Mouse (Mus musculus) embryonic facial prominence, embryonic 14.5 days (tissue): ENCODE results near the gene Cyb561d1. TPM values are rescaled to one million over a fixed set of nuclear protein-coding genes. Genes with fewer than 3 reads are reported as not detected.
A peak's percentile ranks its signal among the peaks of the same experiment; 100 is the strongest.
"Not testable (repeated sequence)": the region's sequence is repeated elsewhere in the genome, so short reads cannot be mapped to it uniquely, and the experiment has no call there.

Experiments used
- ATAC-seq: fragments of 200-750 bp; cut with Nextera tagmentation; 2 replicates; pipeline ENCODE4 v1.8.0; 2017; ENCODE audit warnings: low read depth, moderate number of reproducible peaks, moderate TSS enrichment
- DNase-seq: peaks from one replicate; pipeline ENCODE4 v3.0.0-alpha.2; 2015; ENCODE audit warnings: low spot score
- H3K27ac ChIP-seq: fragments of 300-500 bp; sonication (generic); replicated peaks from 2 replicates; pipeline ENCODE4 v1.5.1; 2014; ENCODE audit warnings: low read depth, mild to moderate bottlenecking, low read length, moderate library complexity
- H3K27me3 ChIP-seq: fragments of 300-500 bp; sonication (generic); replicated peaks from 2 replicates; pipeline ENCODE4 v1.6.1; 2014; ENCODE audit warnings: low read length; ENCODE audit not compliant: control insufficient read depth, insufficient read depth
- H3K36me3 ChIP-seq: fragments of 300-500 bp; sonication (generic); 2 replicates; pipeline ENCODE4 v1.6.1; 2014; ENCODE audit warnings: low read length, mixed read lengths; ENCODE audit not compliant: control insufficient read depth, insufficient read depth
- H3K4me1 ChIP-seq: fragments of 300-500 bp; sonication (generic); 2 replicates; pipeline ENCODE4 v1.6.1; 2014; ENCODE audit warnings: antibody characterized with exemption, low read length; ENCODE audit not compliant: control insufficient read depth, insufficient read depth
- H3K4me2 ChIP-seq: fragments of 300-500 bp; sonication (generic); 2 replicates; pipeline ENCODE4 v1.6.1; 2014; ENCODE audit warnings: low read depth, mild to moderate bottlenecking, low read length, moderate library complexity, mixed read lengths
- H3K4me3 ChIP-seq: fragments of 300-500 bp; sonication (generic); 2 replicates; pipeline ENCODE4 v1.5.1; 2014; ENCODE audit warnings: low read depth, mild to moderate bottlenecking, low read length
- H3K9ac ChIP-seq: fragments of 300-500 bp; sonication (generic); 2 replicates; pipeline ENCODE4 v1.6.1; 2014; ENCODE audit warnings: low read depth, mild to moderate bottlenecking, low read length, moderate library complexity, mixed read lengths
- H3K9me3 ChIP-seq: fragments of 300-500 bp; sonication (generic); 2 replicates; pipeline ENCODE4 v1.6.1; 2016; ENCODE audit warnings: low read length; ENCODE audit not compliant: control insufficient read depth
- WGBS: fragments of 180-500 bp; shearing (Covaris S2); extraction: QIAGEN DNeasy Blood & Tissue Kit; methylation state at CpG from one replicate; pipeline ENCODE4 v1.1.7; 2014; 5-methylcytosine and 5-hydroxymethylcytosine counted together
- polyA plus RNA-seq: library from polyadenylated mRNA; unstranded; fragments of >200 nt; fragmentation: Nextera tagmentation; extraction: Ambion mirVana; gene quantifications from 2 replicates; pipeline ENCODE4 v1.2.1, GENCODE M21; 2014

Gene Cyb561d1
- polyA plus RNA-seq: 1.9 and 2.7 TPM in 2 replicates

- peak within 1 kb of the TSS; percentile 67 for H3K9ac ChIP-seq
- WGBS: 3% methylated on average over 34 of the region's 44 CpGs
- peak within 1 kb of the TSS; percentile 64 for H3K4me3 ChIP-seq
- H3K27me3 ChIP-seq: no peaks in the 10 kb centered on the region
- H3K27ac ChIP-seq: peak within 1 kb of the TSS; percentile 81
- no peaks in the 10 kb centered on the region; the same call in 1 of the 2 replicates for H3K4me1 ChIP-seq
- H3K9me3 ChIP-seq: no peaks in the 10 kb centered on the region
- DNase-seq: peak; percentile 95
- peak; percentile 92 for ATAC-seq
- H3K4me2 ChIP-seq: peak within 1 kb of the TSS; percentile 80
- peaks cover 37% of the 10 kb centered on the region for H3K36me3 ChIP-seq
Measured at GRCm38 (mm10) chr3:108200329-108201323, at the start of gene Cyb561d1. TSS of gene Cyb561d1 (minus strand) at chr3:108201212.

GRCm38 (mm10) chr3:108246857-108247256, 45.8 kb upstream of the Cyb561d1 start:
- Histone ChIP-seq H3K4me1 (no peaks in the 10 kb centered on the region), H3K9ac (no peak overlapping the region), H3K36me3 (no peaks in the 10 kb centered on the region), H3K9me3 (no peaks in the 10 kb centered on the region), H3K27ac (no peak overlapping the region), H3K4me3 (no peak overlapping the region), H3K4me2 (no peak overlapping the region), H3K27me3 (no peaks in the 10 kb centered on the region)
- no peak for ATAC-seq
- no peak for DNase-seq
- 88% methylated on average over 2 of the region's 2 CpGs for WGBS

GRCm38 (mm10) chr3:108241243-108241839, 40.3 kb upstream of the Cyb561d1 start:
- H3K27me3 ChIP-seq: no peaks in the 10 kb centered on the region
- H3K9ac ChIP-seq: no peak overlapping the region
- ATAC-seq: no peak
- 92% methylated on average over 3 of the region's 3 CpGs for WGBS
- H3K4me1 ChIP-seq: no peaks in the 10 kb centered on the region
- no peak overlapping the region for H3K4me3 ChIP-seq
- no peak overlapping the region for H3K4me2 ChIP-seq
- H3K36me3 ChIP-seq: no peaks in the 10 kb centered on the region
- H3K27ac ChIP-seq: no peak overlapping the region
- no peak for DNase-seq
- no peaks in the 10 kb centered on the region for H3K9me3 ChIP-seq

DNA sequence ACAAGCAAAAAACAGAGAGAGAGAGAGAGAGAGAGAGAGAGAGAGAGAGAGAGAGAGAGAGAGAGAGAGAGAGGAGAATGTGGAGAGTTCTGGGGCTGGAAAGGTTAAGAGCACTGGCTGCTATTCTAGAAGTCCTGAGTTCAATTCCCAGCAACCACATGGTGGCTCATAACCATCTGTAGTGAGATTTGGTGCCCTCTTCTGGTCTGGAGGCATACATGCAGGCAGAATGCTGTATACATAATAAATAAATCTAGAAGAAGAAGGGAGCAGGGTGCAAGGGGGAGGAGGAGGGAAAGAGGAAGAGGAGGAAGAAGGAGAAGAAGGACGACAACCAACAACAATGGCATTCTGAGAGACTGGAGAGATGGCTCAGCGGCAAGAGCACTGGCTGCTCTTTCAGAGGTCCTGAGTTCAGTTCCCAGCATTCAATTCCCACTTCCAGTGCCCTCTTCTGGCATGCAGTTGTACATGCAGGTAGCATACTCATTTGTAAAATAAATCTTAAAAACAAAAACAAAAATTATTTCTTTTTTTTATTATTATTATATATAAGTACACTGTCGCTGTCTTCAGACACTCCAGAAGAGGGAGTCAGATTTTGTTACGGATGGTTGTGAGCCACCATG, 36.6 kb upstream of the Cyb561d1 start:
- H3K9me3 ChIP-seq, DNase-seq, ATAC-seq, H3K27me3 ChIP-seq, H3K4me2 ChIP-seq, H3K4me1 ChIP-seq, H3K27ac ChIP-seq, H3K9ac ChIP-seq, H3K36me3 ChIP-seq, H3K4me3 ChIP-seq: not testable (repeated sequence)
- WGBS: 91% methylated on average over 4 of the region's 4 CpGs

DNA sequence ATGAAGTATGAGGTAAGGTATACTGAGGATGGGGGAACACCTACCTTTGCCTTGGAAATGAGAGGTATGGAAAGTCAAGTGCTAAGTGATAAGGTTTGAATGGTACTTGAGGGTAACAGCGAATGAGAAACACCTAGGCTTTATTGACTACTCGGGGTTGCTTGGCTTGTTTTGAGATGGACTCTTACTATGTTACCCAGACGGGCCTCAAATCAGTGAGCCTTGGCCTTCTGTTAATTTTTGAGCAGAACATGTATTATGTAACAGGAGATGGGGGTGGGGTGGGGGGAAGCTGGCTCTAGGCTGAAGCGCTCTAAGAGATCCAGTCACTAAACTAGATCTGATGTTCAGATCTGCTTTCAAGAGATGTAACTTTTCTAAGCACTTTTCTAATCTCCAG, 30.6 kb upstream of the Cyb561d1 start:
- peaks cover 16% of the 10 kb centered on the region for H3K27me3 ChIP-seq
- WGBS: 75% methylated on average over 4 of the region's 4 CpGs
- ATAC-seq (no peak), DNase-seq (no peak)
- no peaks in the 10 kb centered on the region for H3K9me3 ChIP-seq
- H3K9ac ChIP-seq: no peak overlapping the region
- H3K27ac ChIP-seq: no peak overlapping the region
- H3K4me2 ChIP-seq: no peak overlapping the region
- no peak overlapping the region for H3K4me3 ChIP-seq
- H3K36me3 ChIP-seq: no peaks in the 10 kb centered on the region
- H3K4me1 ChIP-seq: 0 out of 2 replicates have a peak, but pooled peaks cover under 1% of the 10 kb centered on the region

DNA sequence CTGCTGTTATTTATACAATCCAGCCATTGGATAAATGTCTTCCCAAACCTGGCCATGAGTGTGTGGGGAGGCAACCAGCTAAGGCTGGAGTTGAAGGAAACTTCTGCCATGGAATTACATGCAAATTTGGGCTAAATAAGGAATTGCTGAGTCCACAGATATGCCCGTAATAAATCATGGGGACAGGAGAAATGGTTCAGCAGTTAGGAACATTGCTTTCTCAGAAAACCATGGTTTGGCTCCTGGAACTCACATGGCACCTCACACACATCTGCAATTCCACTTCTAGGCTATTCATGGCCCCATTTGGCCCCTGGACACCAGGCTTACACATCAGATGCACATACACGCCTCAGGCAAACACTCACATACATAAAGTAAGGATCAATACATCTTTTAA, 26.5 kb upstream of the Cyb561d1 start:
- H3K9ac ChIP-seq: no peak overlapping the region
- DNase-seq: no peak
- H3K27me3 ChIP-seq: peaks cover 48% of the 10 kb centered on the region
- H3K4me1 ChIP-seq: peaks cover 9% of the 10 kb centered on the region; the same call in 1 of the 2 replicates
- peak overlapping the region; percentile 88; the same call in 1 of the 2 replicates for H3K4me2 ChIP-seq
- no peaks in the 10 kb centered on the region for H3K9me3 ChIP-seq
- no peaks in the 10 kb centered on the region for H3K36me3 ChIP-seq
- no peak overlapping the region for H3K27ac ChIP-seq
- WGBS: 71% methylated on average over 2 of the region's 2 CpGs
- no peak overlapping the region for H3K4me3 ChIP-seq
- ATAC-seq: no peak

DNA sequence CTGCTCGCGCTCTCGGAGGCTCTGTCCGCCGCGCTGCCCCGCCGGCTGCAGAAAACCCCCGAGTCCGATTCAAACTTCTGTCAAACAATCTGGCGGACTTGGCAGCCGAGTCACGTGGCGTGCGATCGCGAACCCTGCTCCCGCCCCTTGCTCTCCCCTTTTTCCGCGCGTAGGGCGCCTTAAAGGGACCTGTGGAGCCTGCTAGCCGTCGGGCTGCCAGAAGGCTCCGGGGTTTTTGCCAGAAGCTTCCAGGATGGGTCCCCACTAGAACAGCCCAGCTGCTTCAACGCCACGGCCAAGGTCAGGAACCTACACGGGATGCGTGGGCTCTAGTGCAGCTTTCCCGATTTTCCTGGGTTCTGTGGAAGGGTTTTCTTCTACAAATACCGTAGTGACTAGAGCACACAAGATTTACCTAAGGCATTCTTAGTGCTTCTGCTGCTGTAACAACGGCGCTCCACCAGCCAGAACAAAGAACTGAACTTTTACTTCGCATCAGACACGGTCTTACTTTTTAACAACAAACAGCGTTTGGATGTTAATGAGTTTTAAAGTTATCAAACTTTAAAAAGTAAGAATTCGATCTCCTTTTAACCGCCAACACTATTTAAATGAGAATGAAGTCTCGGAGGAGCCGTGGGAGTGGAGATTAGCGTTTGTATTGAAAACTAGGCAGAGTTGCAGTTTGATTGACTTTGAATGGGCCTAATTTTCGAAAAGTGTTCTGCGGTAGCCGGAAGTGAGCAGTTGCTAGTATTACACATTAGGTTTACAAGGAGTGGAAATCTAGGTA, 25.7 kb upstream of the Cyb561d1 start, which contains the start of gene Sypl2:
Gene Sypl2 (minus strand): TSS at position 91 of the 793 bp plus-strand sequence.
- Histone ChIP-seq H3K27ac (no peak within 1 kb of the TSS; the same call in 1 of the 2 replicates), H3K9me3 (no peaks in the 10 kb centered on the region), H3K27me3 (peaks cover 48% of the 10 kb centered on the region), H3K36me3 (no peaks in the 10 kb centered on the region), H3K4me3 (peak within 1 kb of the TSS; percentile 51), H3K9ac (peak within 1 kb of the TSS; percentile 60), H3K4me1 (peaks cover 9% of the 10 kb centered on the region; the same call in 1 of the 2 replicates), H3K4me2 (peak within 1 kb of the TSS; percentile 88)
- peak; percentile 75 for DNase-seq
- 8% methylated on average over 21 of the region's 44 CpGs for WGBS
- peak; percentile 53 for ATAC-seq
